Mouse (Mus musculus) heart, postnatal 25 days (tissue): ENCODE data around the gene Kctd17. TPM values are rescaled to one million over a fixed set of nuclear protein-coding genes. Genes with fewer than 3 reads are reported as not detected.

Source experiments
- DNase-seq: peaks from one replicate; pipeline ENCODE4 v3.0.0; 2022; ENCODE audit warnings: low spot score
- intact Hi-C: fragments of 180-260 bp; cut with DNase I; formaldehyde crosslinking; loops from one replicate; pipeline ENCODE4 v1.15.1; 2025
- total RNA-seq, 2 experiments: library from RNA; stranded (reverse); gene quantifications; 2 replicates each; pipeline ENCODE4 v1.2.3; 2021

Gene Kctd17
- 10 to 100 TPM; 35.4 to 37.3 TPM for total RNA-seq

DNA sequence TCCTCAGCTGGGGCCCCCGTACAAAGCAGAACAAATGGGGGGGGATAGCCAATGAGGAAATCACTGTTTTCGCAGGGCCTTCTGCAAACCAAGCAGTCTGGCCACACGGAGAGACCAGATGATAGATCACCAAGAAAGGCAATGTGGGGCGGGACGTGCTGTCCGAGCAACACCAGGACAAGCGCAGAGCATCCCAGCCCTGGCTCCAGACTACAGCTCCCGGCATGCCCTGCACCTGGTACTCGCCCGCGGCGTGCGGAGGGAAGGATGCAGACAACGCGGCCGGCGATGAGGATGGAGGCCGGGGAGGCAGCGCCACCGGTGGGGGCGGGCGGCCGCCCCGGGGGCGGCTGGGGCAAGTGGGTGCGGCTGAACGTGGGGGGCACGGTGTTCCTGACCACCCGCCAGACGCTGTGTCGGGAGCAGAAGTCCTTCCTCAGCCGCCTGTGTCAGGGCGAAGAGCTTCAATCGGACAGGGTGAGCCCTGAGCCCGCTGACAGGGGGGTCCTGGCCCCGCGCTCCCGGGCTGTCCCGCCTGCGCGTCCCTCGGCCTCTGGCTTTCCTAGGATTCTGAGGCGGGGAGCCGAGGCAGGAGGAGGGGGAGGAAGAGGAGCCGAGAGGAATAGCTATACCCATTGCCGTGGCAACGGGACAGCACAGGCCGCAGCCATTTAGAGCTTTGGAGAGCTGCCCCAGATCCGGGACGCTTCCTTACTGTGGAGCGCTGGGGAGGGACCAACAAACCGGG lies at the start of gene Kctd17:
Gene Kctd17, plus strand, starts transcription at position 174 of the 748 bp plus-strand sequence.
- peak; percentile 63 for DNase-seq
- intact Hi-C loops, result loop anchor here (2.0 to 10.0 kb wide), 2 partner anchors 22 to 254 kb away; partner anchors contain the start of genes Ift27 and Mpst

DNA sequence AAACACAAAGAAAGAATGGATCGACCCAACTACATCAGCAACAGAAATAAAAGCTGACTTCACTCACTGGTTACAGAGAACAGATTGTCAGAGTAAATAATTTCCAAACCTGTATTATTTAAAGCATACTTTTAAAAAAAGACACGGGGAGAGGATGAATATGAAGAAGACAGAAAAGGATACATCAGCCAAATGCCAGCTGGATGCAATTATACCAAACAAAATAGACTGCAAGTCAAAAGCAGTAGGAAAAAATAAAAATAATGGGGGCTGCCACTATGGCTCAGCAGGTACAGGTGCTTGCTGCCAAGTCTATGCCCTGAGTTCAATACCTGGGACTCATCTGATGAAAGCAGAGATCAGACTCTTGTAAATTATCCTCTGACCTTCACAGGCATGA lies 48.2 kb upstream of the Kctd17 start:
- no peak for DNase-seq
- intact Hi-C loops, result no loop called here

DNA sequence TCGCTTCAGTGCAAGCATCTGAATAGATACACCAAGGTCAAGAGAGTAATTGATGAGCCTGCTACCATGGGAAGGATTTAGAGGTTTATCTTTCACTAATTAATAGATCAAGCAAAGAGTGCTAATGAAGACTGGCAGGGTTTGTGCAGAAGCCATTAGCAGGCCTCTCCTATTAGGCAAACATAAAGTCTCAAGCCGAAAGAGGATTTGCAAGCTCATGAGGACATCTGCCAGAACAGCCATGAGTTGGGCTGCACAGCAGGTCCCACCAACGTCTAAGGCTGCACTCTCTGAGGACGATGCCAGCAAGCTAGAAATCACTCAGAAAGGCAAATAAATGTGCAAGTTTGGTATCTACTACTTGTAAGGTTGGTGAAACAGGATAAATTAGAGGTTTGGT lies 47.6 kb upstream of the Kctd17 start:
- no peak for DNase-seq
- intact Hi-C loops, result no loop called here

DNA sequence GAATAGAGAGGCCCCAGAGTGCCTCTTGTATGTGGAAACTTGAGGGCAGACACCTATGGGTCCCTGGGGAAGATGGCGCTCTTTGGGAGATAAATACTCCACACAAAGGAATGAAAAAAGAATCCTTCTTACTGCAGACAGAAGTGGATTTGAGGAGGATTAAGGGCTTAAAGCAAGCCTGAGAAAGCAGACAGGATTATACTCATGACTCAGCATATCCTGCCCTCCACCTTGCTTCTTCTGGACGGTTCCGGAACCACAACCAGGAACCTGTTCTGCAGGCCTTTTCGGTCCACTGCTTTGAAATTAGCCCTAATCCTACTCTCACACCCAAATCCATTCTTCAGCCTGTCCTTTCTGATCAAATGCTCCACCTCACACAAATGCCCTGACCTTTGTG lies 46.2 kb upstream of the Kctd17 start:
- intact Hi-C loops, result no loop called here
- DNase-seq, result no peak

DNA sequence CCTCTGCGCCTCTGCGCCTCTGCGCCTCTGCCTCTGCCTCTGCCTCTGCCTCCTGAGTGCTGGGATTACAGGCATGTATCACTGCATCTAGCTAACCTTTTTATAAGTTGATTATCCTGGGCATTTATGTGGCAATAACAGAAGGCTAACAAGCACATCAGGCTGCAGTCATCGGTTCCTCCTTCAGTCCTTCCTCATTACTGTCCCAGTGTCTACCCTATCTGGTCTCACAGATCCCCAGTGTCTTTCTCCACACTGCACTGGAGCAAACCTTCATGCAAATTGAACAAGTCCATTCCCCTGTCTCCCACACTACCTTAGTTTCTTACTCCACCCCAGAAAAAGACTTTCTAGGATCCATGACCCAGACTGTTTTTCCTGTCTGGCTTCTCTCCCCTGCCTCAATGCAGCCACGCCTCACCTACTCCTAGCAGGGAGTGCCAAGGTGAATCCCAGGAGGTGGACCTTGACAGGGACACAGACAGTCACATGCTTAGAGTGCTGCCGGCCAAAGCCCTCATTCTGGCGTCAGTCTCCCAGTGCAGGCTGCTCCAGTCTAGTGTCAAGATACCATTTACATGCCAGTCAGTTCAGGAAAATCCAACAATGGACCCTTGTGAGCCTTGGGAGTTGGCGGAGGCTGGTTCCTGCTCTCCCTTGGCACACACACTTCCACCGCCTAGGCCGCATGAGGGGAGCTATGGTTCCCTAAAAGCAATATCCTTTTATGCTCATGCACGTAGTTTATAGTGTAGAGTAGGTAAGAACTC lies 44.7 kb upstream of the Kctd17 start:
- intact Hi-C loops, result no loop called here
- no peak for DNase-seq

DNA sequence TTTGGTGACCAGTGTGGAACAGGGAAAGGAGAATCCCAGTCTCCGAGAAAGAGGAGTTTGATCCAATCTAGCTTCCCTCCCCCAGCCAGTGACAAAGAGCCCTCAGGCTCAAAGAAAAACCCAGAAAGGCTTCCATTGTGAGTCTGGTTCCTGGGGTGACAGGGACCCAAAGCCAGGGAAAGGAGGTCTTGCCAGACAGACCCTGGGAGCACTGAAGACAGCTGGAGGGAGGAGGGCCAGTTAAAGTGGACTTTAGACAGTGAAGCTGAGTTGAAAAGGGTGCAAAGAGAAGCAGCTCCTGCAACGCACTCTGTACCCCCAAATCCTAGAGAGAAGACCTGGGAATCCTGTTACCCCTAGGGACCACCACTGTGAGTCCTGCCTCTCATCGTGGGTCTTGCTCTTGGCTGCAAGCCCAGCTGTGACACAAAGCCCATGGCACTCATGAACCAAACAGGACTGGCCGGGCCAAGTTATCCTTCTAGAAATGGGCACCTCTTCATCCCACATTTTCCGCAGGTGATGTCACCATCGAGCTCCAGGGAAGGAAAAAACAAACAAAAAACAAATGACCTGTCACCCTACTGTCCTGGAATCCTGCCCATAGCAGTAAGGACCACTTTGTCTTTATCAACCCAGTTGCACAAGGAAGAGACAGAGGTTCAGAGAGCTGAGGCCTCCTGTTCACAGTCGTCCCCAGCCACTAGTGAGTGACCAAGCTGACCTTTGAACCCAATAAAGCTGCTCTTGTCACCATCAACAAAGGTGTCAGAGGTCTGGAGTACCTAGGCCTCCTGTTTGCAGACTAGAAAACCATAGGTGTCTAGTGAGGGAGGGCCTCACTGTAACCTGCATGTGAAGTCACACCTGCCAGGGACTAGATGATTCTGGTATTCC lies 43.9 kb upstream of the Kctd17 start:
- DNase-seq, result no peak
- intact Hi-C loops, result no loop called here

DNA sequence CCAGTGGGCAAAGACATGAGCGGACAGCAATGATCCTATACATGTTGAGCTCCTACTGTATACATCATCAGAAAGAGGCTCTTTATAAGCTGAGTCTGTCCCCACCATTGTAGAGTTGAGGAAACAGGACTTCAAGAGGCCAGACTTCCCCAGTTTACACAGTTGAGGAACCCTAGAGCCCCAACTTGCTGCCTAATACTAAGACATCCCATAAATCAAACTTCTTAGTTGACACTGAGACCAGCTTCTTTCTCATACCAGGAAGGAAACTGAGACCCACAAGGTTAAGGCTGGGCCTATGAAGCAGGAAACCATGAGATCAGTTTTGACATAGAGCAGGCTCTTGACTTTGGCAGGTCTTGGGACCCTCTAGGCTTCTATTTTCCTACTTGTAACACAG lies 42.8 kb upstream of the Kctd17 start:
- no peak for DNase-seq
- intact Hi-C loops, result no loop called here

DNA sequence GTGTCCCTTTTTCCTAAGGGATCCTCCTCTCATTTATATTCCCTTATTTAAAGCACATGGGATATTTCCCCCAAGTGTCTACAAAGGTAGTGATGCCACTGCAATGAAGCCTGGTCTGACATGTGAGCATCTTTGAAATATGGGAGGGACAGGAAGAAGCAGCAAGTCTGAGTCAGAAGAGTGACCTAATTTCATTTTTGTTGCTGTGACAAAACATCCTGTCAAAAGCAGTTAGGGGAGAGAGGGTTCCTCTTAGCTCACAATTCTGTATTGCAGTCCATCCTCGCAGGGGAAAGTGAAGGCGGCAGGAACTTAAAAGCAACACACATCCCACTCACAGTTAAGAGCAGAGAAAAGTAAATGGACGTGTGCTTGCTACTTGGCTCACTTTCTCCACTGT lies 37.5 kb upstream of the Kctd17 start:
- intact Hi-C loops, result no loop called here

DNA sequence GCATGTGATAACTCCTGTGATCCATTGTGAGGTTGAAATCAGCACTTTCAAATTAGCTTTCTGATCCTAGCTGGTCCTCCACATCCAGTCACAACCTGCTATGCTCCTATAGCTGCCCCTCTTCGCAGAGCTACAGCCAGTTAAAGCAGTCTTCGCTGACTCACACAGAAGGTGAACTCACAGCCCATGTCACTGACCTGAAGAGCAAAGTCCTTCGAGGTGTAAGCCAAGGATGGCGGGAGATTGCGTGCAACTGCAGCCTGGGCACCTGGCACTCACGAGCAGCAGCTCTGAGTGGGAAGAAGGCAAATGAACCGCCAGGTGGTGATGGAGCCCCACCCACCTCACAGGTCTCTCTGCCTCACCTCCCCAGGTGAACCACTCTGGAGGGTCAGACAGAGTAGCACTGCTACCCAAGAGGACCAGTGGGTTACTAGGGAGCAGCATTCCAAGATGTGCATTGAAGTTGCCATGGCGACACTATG lies 32.8 kb upstream of the Kctd17 start, which contains the start of gene Tex33:
Gene Tex33, minus strand, starts transcription at position 435 of the 485 bp plus-strand sequence.
- intact Hi-C loops, result no loop called here
- DNase-seq, result no peak

More for the DNA sequence above, 37.5 kb upstream of the Kctd17 start:
- DNase-seq, result no peak

DNA sequence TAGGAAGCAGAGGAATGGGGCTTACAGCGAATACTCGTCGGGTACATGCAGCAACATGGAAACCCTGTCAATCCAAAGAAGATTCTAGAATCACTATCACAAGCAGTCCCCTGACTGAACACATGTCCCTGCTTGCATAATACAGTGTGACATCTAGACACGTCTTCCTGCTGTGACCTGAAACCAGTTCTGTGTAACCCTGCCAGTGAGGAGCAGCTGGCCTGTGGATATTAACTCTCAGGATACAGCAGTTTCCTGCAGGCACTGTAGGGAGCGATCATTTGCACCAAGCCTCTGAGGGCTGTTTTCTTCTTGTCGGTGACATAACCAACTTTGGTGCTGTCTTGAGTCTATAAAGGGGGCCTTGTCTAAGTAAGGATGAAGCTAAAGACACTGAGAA lies 27.0 kb upstream of the Kctd17 start:
- no peak for DNase-seq
- intact Hi-C loops, result no loop called here

DNA sequence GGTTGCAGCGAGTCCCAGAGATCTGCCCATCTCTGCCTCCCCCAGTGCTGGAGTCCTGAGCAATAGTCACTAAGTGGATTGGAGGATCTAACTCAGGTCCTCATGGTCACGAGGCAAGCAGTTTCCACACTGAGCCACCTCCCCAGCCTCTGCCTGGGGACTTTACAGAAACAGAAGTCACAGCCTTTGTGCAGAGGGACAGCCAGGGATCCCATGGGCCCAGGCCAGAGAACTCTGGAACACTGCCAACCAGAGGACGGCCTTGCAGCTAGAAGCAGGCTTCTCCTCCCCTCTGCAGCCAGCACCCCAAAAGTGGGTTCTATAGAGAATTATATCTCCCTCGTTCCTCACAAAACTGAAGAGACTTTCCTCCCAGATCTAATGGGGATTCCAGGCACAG lies 26.4 kb upstream of the Kctd17 start:
- intact Hi-C loops, result no loop called here
- DNase-seq, result peak; percentile 45

DNA sequence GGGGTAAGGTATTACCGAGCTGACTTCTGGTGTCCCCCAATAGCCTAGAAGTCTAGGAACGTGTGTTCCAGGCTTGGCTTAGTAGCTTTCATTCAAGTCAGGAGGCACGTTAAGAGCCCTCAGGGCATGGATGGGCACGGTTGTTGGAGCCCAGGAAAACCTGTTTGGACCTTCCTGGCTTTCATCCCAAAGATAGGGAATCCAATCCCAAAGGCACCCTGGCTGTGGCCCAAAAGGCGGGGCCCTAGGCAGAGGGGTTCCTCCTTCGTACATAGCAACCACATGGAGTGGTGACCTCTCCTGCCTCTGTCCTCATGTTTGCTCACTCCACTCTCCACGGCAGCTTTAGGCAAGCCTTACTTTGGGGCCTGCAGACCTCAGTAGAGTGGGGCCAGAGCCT lies 25.9 kb upstream of the Kctd17 start:
- intact Hi-C loops, result no loop called here
- no peak for DNase-seq

DNA sequence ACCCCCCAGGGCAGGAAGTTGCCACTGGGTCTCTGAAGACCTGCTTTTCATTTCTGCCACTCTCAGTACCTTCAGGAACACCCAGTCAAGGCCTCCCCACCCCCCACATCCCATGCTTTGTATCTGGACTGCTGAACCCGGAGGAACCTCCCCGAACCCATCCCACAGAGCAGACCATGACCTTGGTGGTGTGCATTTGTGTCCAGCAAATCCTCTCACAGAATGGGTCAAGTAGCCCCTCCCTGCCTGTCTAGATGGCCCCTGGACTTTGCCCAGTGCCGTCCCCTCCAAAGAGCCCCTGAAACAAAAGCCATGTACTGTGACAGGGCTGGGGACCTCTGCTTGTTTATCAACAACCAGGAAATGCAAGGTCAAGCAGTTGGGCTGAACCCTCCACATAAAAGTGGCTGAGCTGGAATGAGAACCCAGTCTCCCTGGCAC lies 25.0 kb upstream of the Kctd17 start:
- no peak for DNase-seq
- intact Hi-C loops, result no loop called here

DNA sequence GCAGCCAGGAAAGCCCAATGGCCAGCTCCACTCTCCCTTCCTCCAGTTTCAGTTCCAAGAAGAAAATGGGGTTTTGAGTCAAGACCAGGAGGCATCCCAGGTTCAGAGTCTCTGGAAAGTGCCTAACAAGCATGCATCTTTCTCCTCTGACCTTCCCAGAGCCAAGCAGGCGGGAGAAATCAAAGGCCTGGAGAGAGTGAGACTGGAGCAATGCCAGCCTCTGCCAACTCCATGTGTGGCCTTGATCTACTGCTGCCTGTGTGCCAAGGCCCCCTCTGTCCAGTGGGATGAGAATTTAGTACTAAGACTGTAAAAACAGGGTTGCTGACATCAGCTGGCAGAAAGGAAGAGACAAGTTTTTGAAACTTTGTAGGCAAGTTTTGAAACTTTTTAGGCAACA lies 24.5 kb upstream of the Kctd17 start:
- DNase-seq, result no peak
- intact Hi-C loops, result no loop called here

DNA sequence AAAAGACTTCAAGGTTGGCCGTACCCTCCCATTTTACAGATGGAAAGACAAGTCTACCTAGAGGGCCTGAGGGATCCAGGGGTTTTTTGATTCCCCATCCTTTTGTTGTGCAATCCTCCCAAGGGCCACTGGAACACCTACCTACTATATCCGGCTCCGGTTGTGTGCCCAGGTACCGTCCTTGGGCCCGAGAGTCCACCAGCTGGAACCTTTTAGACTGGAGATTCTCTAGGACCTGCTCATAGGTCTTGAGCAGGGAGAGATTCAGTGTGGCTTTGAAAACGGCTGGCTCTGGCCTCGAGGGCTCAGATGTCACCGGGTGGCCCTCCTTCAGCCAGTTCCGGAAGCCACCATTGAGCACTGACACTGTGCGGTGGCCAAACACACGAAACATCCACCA lies 23.3 kb upstream of the Kctd17 start:
- intact Hi-C loops, result no loop called here
- no peak for DNase-seq

DNA sequence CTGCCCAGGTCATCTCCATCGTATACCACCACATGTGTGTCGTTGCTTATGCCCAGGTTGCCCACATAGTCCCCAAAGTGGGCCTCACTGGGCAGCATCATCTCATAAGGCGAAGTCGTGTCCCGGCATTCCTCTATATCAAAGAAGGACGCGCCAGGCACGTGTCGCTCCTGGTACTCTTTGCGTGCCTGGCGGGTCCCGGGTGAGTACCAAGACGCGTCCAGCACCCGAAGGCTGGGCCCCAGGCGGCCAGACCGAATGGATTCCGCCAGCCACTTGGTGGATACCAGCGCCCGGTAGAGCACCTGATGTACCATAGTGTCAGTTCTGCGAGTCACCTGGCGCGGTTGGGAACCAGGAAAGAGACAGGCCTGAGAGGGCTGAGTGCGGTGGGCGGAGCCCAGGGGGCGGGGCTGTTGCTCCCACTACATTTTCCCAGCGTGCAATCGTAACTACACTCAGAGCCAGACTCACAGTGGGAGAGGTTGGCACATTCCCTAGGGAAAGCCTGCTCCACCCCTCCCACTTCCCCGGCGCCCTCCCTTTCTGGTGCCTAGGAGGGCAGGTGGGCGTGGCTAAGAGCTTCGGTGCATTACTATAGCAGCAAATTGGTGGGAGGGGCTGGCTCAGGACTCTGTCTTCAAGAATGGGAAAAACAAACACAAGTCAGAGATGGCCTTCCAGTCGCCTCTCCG lies 22.7 kb upstream of the Kctd17 start, which contains the start of gene Tst:
Gene Tst, minus strand, starts transcription at position 391 of the 695 bp plus-strand sequence.
- intact Hi-C loops, result loop anchor here (2.0 kb wide), 1 partner anchor 23 kb away; the partner anchor contains the start of gene Kctd17
- DNase-seq, result peak; percentile 83

DNA sequence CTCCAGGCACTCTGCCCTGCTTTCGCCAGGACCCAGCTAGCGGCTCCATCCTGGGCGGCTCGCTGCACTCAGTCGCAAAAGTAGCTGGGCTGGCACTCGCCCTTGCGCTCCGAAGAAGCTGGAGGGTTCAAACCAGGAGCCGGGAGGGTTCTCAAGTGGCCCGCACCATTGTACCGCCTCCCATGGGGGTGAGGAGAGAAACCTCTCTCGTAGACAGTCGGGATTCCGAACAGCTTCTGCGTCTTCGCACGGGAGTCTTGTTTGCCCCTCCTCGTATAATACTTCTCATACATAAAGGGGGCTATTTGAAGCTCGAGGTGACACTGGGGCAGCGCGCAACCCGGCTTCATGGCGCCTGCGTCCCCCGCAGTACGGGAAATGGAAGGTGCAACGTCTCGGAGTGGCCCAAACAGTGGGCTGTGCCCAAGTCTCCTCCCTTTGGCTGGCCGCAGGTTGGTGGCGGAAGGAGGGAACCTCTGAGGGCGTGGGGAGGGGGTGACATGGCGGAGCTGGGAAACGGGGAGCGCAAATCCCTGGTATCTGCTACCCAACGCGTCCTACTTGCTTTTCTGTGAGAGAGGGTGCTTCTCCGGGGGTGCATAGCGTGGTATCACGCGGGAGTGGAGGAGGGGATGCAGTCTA lies 21.9 kb upstream of the Kctd17 start, which contains the start of gene Mpst:
Gene Mpst, plus strand, starts transcription at position 124 of the 642 bp plus-strand sequence.
- DNase-seq, result peak; percentile 88
- intact Hi-C loops, result loop anchor here (2.0 kb wide), 1 partner anchor 22 kb away; the partner anchor contains the start of gene Kctd17

DNA sequence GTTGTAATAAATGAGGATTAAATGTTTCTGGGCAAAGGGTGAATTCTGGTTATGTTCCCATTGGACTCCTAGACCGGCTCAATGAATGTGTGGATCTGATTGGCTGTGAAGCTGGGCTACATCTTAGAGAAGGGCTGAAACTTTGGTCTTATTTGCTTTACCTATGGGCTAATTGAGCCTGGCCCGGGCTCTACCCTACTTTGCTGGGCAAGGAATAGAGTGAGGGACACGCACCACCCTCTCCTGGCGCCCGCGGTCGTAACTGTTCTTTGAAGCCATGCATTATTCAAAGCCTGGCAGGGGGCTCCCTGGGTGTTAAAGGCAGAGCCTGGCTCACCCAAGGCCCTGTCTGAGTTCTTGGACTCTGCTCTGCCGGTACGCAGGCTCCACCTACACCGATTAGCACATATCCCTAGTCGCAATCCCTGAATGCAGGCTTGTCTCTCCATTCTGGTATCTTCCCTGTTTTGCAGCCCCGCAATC lies 18.8 kb upstream of the Kctd17 start:
- no peak for DNase-seq
- intact Hi-C loops, result no loop called here
